ENCODE assay signal across 23 mouse cellular contexts in genomic region chr8:115216801-115217200, GRCm38 (mm10).
A peak's percentile ranks its signal among the peaks of the same experiment; 100 is the strongest.
DNase-seq lines count a peak whose midpoint lies in the region; TF ChIP-seq lines count a peak whose summit lies in the region.
"Had no signal": no experiment of that assay in that cellular context is flagged by ENCODE, and none has a peak within 500 bp of the region (broad histone marks: within the 10 kb centered on the region; RNA-seq: fewer than 3 reads in every experiment).

No protein-coding gene starts in this region.

- no peaks in the 10 kb centered on the region for H3K4me1 ChIP-seq in cerebellum, adult 2 months (ENCODE audit: control insufficient read depth, insufficient read depth, low read length)
- H3K4me1 ChIP-seq: embryonic facial prominence, embryonic 12.5 days; forebrain, embryonic 12.5 days; midbrain, embryonic 12.5 days; stomach, embryonic 15.5 days had no signal

- TF ChIP-seq CTCF in cerebellum, adult 2 months (IDR thresholded peaks at IDR 0.05; ENCODE audit: borderline replicate concordance, insufficient read depth, low read depth, low read length), result no peak

- WGBS in cerebellum, adult 2 months, result 42% methylated on average over 3 of the region's 3 CpGs

- TF ChIP-seq POLR2A in cerebellum, adult 2 months (IDR thresholded peaks at IDR 0.05; ENCODE audit: borderline replicate concordance, insufficient read depth, low read length), result no peak

- no peak overlapping the region for H3K27ac ChIP-seq in cerebellum, adult 2 months (ENCODE audit: insufficient read depth, low read length)
- H3K27ac ChIP-seq: embryonic facial prominence, embryonic 12.5 days; forebrain, embryonic 12.5 days; heart, embryonic 13.5 days; hindbrain, embryonic 14.5 days; limb, embryonic 15.5 days; midbrain, embryonic 12.5 days; stomach, embryonic 15.5 days had no signal

- no peak overlapping the region for H3K4me3 ChIP-seq in cerebellum, adult 2 months (replicated peaks; ENCODE audit: insufficient read depth, low read depth, low read length)
- H3K4me3 ChIP-seq: embryonic facial prominence, embryonic 12.5 days; erythroblast, embryonic 14.5 days; forebrain, embryonic 12.5 days; heart, embryonic 13.5 days; limb, embryonic 15.5 days; midbrain, embryonic 12.5 days; stomach, embryonic 15.5 days had no signal

- DNase-seq in cerebellum, postnatal 10 days, result peak; percentile 46 to 58
- no peak for DNase-seq in cerebellum, adult 2 months
- peak; percentile 31 to 35 for DNase-seq in kidney, postnatal 4 days
- DNase-seq in kidney, adult 8-10 months, result no peak
- DNase-seq in lung, postnatal 10 days, result peak; percentile 15
- no peak for DNase-seq in lung, adult 18-20 months
- peak; percentile 10 for DNase-seq in adipocyte (ENCODE audit: low spot score)
- DNase-seq in layer of hippocampus, postnatal 14 days (ENCODE audit: low spot score in 2 of 2), result no peak
- DNase-seq: adrenal gland, postnatal 25 days; cerebellum, adult 11 months; gastrocnemius, postnatal 25 days; kidney, adult 2 months; right cerebral cortex, postnatal 25 days; thymus, adult 2 months; thymus, postnatal 4 days had no signal

- no peaks in the 10 kb centered on the region for H3K27me3 ChIP-seq in cerebellum, adult 2 months (ENCODE audit: control insufficient read depth, insufficient read depth, low read length)
- H3K27me3 ChIP-seq: embryonic facial prominence, embryonic 12.5 days; forebrain, embryonic 12.5 days; stomach, embryonic 15.5 days had no signal

Comparison
In these comparisons a context has a peak if more than half of its experiments do, and no peak if none do; other contexts are left out.
1. DNase-seq: peak in cerebellum, postnatal 10 days (2 of 2), kidney, postnatal 4 days (2 of 2), lung, postnatal 10 days (single experiment) and adipocyte (single experiment); none in cerebellum, adult 2 months (0 of 2), kidney, adult 8-10 months (0 of 2), lung, adult 18-20 months (0 of 2) and layer of hippocampus, postnatal 14 days (0 of 2).